Mouse (Mus musculus) MEL-GATA-1-ER (cell line): ENCODE data around the gene Kpna7.
A peak's percentile ranks its signal among the peaks of the same experiment; 100 is the strongest.

Experiments used
- DNase-seq: peaks from one replicate; pipeline ENCODE4 v3.0.0-alpha.2; 2012; ENCODE audit warnings: low read depth; ENCODE audit errors: extremely low read depth

Kpna7 gene

GRCm38 (mm10) chr5:144964465-144964864 is 119.4 kb downstream of the Kpna7 start:
- no peak for DNase-seq

- DNase-seq: peak; percentile 41
Observed at GRCm38 (mm10) chr5:144963817-144964261, 120.0 kb downstream of the Kpna7 start.

GRCm38 (mm10) chr5:144963401-144963800 is 120.4 kb downstream of the Kpna7 start:
- DNase-seq: no peak

- DNase-seq: no peak
Observed at GRCm38 (mm10) chr5:144958271-144958670, 125.6 kb downstream of the Kpna7 start.

GRCm38 (mm10) chr5:144954432-144954831 is 129.4 kb downstream of the Kpna7 start:
- no peak for DNase-seq

- DNase-seq: no peak
Observed at GRCm38 (mm10) chr5:144952592-144952991, 131.2 kb downstream of the Kpna7 start.

GRCm38 (mm10) chr5:144950428-144951051 is 133.3 kb downstream of the Kpna7 start:
- no peak for DNase-seq

GRCm38 (mm10) chr5:144949856-144950255 is 134.0 kb downstream of the Kpna7 start:
- DNase-seq: no peak

- no peak for DNase-seq
Observed at GRCm38 (mm10) chr5:144948422-144948821, 135.4 kb downstream of the Kpna7 start.

- no peak for DNase-seq
Observed at GRCm38 (mm10) chr5:144948002-144948401, 135.8 kb downstream of the Kpna7 start.

GRCm38 (mm10) chr5:144946032-144946431 is 137.8 kb downstream of the Kpna7 start:
- DNase-seq: no peak

GRCm38 (mm10) chr5:144944932-144945331 is 138.9 kb downstream of the Kpna7 start:
- DNase-seq: no peak

GRCm38 (mm10) chr5:144944370-144944769 is 139.5 kb downstream of the Kpna7 start:
- DNase-seq: no peak

GRCm38 (mm10) chr5:144943346-144943745 is 140.5 kb downstream of the Kpna7 start:
- no peak for DNase-seq

- DNase-seq: no peak
Observed at GRCm38 (mm10) chr5:144942431-144942830, 141.4 kb downstream of the Kpna7 start.

- no peak for DNase-seq
Observed at GRCm38 (mm10) chr5:144940904-144941303, 142.9 kb downstream of the Kpna7 start.

GRCm38 (mm10) chr5:144937304-144937703 is 146.5 kb downstream of the Kpna7 start:
- no peak for DNase-seq
